Mouse (Mus musculus) thymus, adult 18-20 months (tissue): Measurements from ENCODE around the gene Rab43.

Experiments used
- DNase-seq, 2 experiments: peaks; one replicate each; pipeline ENCODE4 v3.0.0; 2022; ENCODE audit warnings: mixed read lengths in 2 of 2

The Rab43 gene

DNA sequence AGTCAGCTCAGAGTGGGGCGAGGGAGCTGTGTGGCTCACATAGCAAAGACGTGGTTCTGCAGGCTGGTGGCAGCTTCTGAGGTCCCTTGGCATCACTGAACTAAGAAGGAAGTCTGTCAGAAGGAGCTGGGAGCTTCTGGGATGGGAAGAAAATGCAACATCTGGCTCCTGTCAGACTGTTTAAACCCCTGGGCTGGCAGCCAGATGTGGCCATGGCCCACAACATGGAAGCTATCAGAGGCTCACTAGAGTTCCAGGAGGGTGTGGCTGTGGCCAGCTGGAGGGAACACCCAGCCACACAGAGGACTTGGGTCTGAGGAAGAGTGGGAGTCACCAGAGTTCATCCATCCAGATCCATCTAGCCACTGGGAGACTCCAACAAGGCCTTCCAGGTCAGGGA is 65.1 kb downstream of the Rab43 start:
- no peak for DNase-seq

DNA sequence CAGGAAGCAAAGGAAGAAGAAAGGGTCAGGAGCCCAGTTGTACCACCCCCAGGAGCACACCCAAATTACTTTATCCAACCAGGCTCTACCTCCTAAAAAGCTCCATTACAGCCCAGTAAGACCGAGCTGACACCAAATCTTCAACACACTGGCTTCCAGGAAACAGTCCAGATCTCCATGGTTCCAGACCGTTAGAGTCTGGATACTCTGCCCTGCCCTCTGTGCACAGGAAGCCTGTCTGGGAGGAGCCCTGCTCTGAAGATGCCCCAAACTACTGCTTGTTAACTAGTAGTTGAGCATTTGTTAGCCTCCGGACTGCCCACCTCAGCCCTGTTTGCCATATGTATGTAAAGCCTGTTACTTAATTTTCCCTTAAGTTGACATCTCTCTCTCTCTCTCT is 65.9 kb downstream of the Rab43 start:
- no peak for DNase-seq

DNA sequence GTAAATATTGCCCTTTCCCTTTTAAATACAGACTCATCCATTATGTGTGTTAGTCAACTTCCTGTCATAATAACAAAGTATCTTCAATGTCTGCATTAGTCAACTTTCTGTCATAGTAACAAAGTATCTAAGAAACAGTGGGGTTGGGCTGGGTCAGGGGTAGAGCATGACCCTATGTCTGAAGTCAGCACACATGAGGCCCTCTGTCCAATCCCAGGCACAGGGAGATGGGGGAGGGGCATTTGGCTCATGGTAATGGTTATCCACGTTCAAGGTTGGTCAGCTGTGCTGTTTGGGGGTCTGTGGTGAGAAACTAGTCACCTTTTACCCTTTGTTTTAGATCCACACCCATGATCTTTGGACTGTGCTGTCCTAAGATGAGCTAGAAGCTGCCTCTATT is 66.7 kb downstream of the Rab43 start:
- DNase-seq = no peak

DNA sequence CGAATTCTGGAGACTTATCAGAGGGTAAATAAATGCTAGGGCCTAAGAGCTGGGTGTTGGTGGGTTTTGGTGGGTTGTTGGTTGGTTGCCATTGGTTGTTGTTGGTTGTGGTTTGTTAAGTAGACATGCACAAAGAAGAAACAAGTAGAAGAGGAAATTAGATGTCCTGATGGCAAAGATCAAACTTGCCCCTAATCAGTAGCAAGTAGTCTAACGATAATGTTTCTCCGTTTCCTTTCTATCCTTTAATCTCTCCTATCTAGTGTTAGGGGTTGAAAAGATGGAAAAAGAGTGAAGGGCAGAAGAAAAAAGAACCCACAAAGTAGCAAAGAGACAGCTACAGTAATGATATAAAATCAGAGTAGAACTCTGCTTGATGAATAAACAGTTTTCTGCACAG is 67.3 kb downstream of the Rab43 start:
- no peak for DNase-seq

DNA sequence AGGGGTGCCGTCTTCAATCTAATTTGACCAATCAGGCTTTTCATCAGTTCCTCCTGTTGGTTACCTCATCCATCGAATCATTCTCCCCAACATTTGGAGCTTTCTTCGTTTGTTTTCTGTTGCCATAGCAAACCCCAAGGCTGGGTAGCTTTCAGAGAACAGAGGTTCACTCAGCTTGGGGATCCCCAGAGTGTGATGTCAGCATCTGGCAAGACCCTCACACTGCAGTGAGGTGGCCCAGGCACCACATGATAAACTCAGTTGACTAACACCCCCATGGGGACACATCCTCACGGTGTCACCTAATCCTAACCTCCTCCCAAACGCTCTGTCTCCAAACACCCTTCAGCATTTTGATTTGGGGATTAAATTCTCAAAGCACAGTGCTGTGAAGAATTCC is 68.7 kb downstream of the Rab43 start:
- no peak for DNase-seq

- no peak for DNase-seq
Observed at GRCm38 (mm10) chr6:87742804-87743203, 69.2 kb downstream of the Rab43 start.

GRCm38 (mm10) chr6:87741978-87742377 is 70.0 kb downstream of the Rab43 start:
- DNase-seq = no peak

- DNase-seq = no peak
Observed at GRCm38 (mm10) chr6:87740496-87740895, 71.5 kb downstream of the Rab43 start.

GRCm38 (mm10) chr6:87739898-87740297 is 72.1 kb downstream of the Rab43 start:
- DNase-seq = no peak
